Mouse (Mus musculus) spleen, postnatal 36 days (tissue): ENCODE measurements around the gene Map2k5.
A peak's percentile ranks its signal among the peaks of the same experiment; 100 is the strongest.

Experiments
- DNase-seq, 2 experiments: peaks; one replicate each; pipeline ENCODE4 v3.0.0; 2022; ENCODE audit warnings: low spot score in 2 of 2, mixed read lengths in 1 of 2

Gene Map2k5

DNA sequence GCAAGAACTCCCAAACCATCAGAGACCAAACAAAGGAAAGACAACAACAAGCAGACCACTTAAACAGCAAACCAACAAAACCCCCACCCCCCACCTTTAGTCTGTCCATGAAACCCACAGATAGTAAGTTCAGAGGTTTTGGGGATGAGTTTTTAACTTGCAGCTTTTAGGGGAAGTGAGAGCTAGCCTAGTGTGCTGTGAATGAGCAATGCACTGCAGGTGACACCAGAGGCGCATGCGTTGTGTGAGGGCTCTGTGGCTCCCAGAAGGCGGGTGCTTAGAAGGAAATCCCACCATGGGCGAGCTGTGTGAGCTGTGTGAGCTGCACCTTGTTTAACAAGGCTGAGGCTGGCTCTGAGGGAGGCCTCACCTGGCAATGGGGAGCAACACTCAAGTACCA, 184.9 kb downstream of the Map2k5 start:
- DNase-seq, result peak; percentile 15 to 22

DNA sequence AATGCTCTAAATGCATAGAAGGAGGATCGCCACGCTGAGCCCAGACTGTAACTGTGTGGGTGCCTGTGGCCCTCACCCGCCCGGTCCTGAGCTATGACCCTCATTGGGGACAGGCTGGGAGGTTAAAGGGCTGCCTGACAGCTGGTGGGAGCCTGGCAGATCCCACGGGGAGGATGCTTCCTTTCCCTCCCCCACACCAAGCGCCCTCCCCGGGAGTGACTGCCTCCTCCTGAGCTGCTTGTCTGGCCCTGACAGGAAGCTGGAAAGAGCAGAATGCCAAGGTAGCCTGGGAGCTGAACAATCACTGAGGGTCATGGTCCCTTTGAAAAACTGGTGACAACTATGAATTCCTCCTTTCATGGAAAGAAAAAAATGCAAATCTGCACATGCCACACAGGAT, 190.4 kb downstream of the Map2k5 start:
- DNase-seq, result peak in 1 of 2 experiments; percentile 3

DNA sequence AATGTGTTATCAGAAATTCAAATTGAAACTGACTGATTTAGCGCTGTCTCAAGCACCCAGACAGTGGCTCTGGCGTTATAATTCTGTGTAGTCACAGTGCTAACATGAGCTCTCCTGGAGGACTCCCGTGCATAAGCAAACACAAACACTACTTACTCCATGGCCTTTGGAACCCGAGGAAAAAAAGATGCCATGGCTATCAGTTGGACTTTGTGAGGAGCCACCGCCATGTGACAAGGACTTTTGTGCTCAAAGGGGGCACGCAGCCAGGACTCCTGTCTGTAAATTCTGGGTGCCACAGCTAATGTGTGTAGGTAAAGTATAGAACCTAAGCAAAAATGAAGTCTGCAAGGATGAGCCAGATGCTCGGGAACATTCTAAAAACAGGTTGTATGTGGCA, 192.5 kb downstream of the Map2k5 start:
- DNase-seq, result no peak

DNA sequence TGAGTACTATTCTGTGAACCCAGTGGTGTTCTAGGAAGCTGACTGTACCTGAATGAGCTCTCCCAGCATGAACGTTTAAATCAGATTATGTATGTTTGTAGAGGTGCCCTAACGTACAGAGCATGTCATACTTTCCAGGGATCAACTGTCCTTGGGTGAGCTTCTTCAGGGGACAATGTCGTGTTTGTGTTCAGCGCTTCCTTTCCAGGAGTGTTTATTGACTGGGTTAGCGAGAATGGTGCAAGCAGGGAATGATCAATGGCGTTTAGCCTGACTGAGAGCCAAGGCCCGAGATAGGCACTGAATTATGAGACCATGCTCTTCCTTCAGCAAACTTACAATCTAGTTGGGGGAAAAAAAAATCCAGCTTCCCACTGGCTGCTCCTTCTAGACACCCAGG, 193.8 kb downstream of the Map2k5 start:
- no peak for DNase-seq

DNA sequence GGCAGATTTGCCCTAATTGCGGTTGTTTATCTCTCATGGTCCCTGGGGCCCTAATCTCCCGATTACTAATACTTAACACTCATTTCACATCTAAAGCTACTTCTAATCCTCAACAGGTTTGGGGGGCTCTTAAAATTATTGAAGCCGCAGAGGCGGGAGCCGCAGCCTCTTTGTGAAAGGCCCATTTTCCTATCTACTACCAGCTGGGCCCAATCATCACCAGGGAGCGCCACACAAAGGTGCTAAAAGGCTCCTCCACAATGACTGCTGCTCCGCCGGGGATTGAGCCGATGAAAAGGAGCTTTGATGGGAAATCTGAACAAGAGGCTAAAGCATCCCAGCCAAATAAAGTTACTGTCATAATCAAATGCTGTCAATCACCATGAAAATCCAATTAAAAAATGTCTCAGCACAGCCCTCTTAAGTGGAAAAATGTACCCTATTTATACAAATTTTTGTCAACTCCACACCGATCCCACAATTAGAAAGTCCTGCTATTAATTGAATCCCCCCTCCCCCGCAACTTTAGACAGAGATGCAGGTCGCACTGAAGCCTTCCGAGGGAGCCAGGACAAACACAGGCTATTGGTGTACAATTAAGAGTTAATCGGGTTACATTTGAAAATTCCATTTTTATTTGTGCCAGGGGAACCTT, 195.3 kb downstream of the Map2k5 start:
- no peak for DNase-seq

GRCm38 (mm10) chr9:63181337-63182178, 196.1 kb downstream of the Map2k5 start:
- no peak for DNase-seq

DNA sequence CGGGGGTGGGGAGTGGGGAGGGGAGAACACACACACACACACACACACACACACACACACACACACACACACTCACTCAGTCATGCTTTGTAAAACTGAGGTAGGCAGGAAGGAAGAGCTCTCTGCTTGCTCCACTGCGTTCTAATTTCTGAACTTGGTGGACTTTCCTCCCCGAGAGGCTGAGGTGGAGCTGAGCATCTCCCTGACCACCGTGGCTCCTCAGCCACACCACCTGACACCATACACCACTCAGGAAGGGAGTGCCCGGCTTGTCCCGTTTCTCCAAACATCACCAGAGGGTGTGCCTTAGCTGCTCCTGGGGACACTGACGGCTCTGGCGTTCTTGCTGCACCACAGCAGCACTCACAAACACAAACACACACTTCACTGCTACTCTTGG, 199.4 kb downstream of the Map2k5 start:
- no peak for DNase-seq

DNA sequence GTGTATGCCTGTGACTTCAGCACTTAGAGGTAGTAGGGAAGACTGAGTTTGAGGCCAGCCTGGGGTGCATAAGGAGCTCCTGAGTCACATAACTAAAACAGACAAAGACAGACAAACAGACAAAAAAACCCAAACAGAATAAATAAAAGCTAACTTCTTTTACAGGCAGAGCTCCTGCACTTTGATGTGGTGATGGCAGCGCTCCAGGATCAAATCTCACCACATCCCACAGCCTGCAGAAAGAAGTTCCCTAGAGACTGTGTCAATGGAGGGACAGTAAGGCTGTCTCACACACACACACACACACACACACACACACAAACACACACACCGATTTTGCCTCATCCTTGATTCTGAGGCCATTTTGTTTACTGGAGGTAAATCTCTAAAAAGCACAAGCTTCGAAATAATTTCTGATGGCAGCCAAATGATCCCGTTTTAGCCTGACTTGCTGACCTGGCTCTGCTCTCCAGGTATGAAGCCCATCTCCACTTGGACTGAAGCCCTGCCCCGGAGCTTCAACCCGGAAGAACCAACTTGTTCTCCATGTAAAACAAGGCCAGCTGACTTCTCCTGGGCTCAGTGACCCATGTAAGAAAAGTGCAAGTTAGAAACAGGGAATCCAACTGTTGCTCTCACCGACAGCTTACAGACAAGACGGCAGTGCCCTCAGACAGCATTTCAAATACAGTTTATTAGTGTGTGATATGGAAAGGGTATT, 203.5 kb downstream of the Map2k5 start:
- no peak for DNase-seq

DNA sequence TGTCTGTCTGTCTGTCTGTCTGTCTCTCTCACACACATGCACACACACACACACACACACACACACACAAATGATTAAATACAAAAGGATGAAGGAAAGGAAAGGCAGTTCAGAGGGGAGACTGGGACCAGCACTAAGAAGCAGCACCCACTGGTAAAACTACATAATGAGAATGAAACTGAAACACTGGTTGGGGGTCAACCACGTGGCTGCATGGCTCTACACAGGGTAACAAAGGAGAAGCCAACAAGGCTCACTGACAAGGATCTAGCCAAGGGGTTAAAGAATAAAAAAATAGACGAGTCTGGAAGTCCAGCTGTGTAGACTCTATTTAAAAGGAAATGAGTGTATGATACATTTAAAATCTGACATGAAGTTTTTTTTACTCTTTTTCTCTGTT, 205.8 kb downstream of the Map2k5 start:
- no peak for DNase-seq

- DNase-seq, result no peak
Observed at GRCm38 (mm10) chr9:63169127-63169526, 208.6 kb downstream of the Map2k5 start.

GRCm38 (mm10) chr9:63165070-63165469, 212.6 kb downstream of the Map2k5 start:
- no peak for DNase-seq

GRCm38 (mm10) chr9:63163756-63164155, 213.9 kb downstream of the Map2k5 start:
- DNase-seq, result no peak

DNA sequence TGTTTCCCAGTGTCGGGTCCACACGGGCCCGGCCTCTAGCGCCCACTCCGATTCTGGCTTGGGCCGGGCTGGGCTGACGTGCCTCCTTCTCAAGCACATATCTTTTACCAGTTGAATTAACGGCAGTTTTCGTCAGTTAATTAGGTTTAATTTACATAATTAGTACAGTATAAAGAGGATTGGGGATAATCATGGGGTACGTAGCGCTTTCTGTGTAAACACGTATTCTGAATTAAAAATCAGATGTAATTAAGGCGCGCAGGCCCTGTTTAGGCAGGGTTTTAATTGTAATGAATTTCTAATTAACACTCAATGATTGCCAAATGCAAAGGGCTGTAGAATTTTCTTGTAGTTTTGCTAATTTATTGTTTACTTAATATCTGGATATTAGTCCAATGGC, 225.8 kb downstream of the Map2k5 start:
- no peak for DNase-seq

DNA sequence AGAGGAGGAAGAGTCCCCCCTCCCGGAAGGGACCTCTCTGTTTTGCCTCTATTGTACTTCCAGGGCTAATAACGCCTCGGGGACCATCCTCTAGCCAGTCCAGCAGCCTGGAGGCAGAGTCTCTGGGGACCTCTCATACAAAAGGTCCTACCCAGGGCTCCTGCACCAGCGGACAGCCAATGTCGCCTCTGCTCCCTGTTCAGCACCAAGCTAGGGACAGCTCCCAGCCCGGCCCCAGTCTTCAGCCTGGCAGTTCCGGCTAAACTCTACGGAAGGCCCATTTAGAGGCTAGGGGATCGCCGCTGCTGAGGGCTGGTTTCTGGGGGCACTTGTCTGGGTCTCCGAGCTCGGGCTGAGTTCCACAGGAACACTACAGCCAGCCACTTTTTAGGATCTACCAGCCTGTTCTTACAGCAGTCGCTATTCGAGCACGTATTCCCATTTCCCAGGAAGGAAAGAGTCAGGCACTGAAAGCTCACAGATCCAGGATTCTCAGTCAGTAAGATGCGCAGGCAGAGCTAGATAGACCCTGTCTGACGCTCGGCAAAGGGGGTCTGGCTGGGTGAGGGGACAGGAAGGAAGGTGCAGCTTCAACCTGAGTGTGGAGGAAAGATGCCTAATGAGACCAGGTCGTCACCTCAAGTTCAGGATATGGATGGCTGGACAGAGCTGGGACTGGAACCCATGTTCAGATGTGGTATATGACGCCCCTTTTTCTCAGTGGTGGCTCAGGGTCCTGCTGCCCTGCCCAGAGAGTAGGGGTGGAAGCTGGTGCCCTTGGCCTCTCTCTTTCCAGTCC, 226.4 kb downstream of the Map2k5 start:
- peak; percentile 12 to 33 for DNase-seq

- DNase-seq, result no peak
Observed at GRCm38 (mm10) chr9:63150086-63150800, 227.5 kb downstream of the Map2k5 start.

- DNase-seq, result no peak
Observed at GRCm38 (mm10) chr9:63149372-63149766, 228.3 kb downstream of the Map2k5 start.

DNA sequence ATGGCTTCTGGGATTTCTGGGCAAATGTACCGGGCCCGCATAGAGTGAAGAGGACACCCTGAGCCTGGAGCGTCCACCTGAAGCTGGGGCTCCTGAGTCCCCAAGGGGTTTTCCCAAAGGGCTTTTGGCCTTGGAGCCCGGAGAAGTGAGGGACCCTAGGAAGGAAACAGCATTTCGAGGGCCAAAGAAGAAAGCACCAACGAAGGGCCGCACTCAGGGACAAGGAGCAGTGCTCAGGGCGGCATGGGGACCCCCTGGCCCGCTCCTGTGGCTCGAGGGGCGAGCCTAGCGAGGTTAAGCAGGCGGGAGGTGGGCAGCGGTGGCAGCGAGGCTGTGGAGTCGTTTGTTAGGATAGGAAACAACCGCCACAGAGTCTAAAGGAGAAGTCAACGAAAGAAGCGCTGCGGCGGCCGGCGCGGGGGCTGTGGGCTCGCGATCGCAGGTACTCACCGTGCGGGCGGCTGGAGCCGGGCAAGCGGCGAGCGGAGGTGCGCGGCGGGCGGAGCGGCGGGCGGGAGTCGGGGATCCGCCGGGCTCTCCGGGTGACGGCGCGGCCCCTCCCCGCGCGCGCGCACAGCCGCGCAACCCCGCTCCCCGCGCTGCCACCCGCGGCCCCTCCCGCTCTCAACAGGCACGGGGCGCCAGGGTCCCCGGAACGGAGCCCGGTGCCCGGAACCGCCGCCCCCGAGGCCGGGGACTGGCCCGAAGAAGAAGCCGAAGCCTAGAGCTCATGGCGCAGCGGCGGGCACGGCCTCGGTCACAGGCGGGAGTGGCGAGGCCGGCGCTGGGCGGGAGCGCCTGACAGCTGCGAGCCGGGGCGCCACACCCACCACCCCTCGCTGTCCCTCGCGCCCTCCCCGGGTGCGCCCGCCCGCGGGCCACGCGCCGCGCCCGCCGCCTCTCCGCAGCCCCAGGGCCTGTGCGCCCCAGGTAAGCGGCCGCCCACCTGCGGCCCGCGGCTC, 229.0 kb downstream of the Map2k5 start, which contains the start of gene Skor1:
Gene Skor1, minus strand, starts transcription at position 552 of the 962 bp plus-strand sequence.
- no peak for DNase-seq

DNA sequence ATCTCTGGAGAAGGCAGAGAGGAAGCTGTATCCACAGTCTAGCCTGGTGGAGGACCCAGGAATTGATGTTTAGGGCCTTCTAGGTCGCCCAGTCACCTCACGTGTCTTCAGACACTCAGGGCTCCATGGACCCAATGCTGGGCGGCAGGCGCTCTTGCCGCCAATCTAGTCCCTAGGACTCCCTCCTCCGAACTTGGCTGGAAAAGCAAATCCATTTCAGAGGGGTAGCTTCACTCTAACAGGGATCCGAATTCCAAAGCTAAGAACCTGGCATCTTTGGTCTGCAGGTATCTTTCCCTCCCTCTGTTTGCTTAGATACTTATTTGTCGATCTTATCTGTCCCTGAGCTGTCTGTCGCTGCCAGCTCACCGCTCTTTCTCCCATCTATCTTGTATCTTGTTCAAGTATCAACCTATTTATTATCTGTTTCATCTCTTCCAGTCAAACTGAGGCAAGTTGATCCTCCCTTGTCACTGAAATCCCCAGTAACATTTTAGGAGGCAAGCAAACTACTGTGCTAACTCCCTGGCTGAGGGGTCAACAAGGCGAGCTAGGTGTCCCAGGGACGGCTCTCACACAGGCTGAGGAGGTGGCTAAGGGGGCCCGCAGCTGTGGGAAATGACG, 229.8 kb downstream of the Map2k5 start:
- no peak for DNase-seq

DNA sequence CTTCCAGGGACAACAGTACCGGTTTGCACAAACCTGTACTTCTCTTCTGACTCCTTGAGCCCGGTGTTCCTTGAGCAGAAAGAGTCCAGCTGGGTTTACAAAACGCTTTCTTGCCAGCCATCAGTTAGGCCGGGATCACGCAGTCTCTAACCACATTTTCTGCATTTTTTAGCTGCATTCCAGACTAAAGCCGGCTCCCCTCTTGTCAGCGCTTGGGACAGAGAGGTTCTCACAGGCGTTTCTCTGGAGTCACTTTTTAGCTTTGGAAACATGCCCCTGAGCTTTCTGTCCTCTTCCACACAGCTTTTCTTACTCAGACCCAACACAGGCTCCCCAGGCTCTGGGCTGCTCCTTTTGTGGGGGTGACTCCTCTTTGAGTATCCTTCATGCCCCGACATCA, 230.4 kb downstream of the Map2k5 start:
- DNase-seq, result no peak
